Mouse (Mus musculus): ENCODE measurements around the gene Cd244a. TPM values are rescaled to one million over a fixed set of nuclear protein-coding genes. Genes with fewer than 3 reads are reported as not detected.
A peak's percentile ranks its signal among the peaks of the same experiment; 100 is the strongest.

Gene Cd244a
- total and polyA plus RNA-seq, 3 experiments: not detected

GRCm38 (mm10) chr1:171540694-171541093, 18.3 kb upstream of the Cd244a start:
- H3K4me3 ChIP-seq (ENCODE audit: control insufficient read depth in 1 of 2, insufficient read depth in 1 of 2, low read depth in 2 of 2, low read length in 2 of 2): no peak overlapping the region
- no peaks in the 10 kb centered on the region for H3K4me1 ChIP-seq (ENCODE audit: control insufficient read depth in 1 of 2, insufficient read depth in 2 of 2, low read length in 2 of 2)
- TF ChIP-seq ETS1 (IDR thresholded peaks at IDR 0.05; ENCODE audit: low read depth, low read length) (no peak), GATA1 (IDR thresholded peaks at IDR 0.05; ENCODE audit: low read depth, low read length) (no peak), CTCF (IDR thresholded peaks at IDR 0.05 in 2 of 3, conservative IDR thresholded peaks at IDR 0.05 in 1 of 3; ENCODE audit: control insufficient read depth in 1 of 3, insufficient read depth in 1 of 3, low read depth in 2 of 3, low read length in 3 of 3, poor library complexity in 1 of 3, severe bottlenecking in 1 of 3) (no peak; a peak in 1 of 6 replicates), USF2 (IDR thresholded peaks at IDR 0.05; ENCODE audit: borderline replicate concordance in 1 of 2, insufficient read depth in 1 of 2, low read depth in 1 of 2, low read length in 2 of 2) (0 out of 4 replicates have a peak, but pooled peaks of 1 of the 2 experiments have one; percentile 10)

GRCm38 (mm10) chr1:171551326-171551725, 7.7 kb upstream of the Cd244a start:
- Histone ChIP-seq H3K4me1 (ENCODE audit: control insufficient read depth in 1 of 2, insufficient read depth in 2 of 2, low read length in 2 of 2) (peaks cover 0 to 6% of the 10 kb centered on the region in 2 experiments; a peak in 2 of 4 replicates), H3K9me3 (replicated peaks; ENCODE audit: insufficient read depth, low read length) (no peaks in the 10 kb centered on the region), H3K27me3 (ENCODE audit: control insufficient read depth in 1 of 2, insufficient read depth in 2 of 2, low read length in 2 of 2) (no peaks in the 10 kb centered on the region), H3K36me3 (ENCODE audit: control insufficient read depth in 1 of 2, insufficient read depth in 2 of 2, low read length in 2 of 2) (no peaks in the 10 kb centered on the region), H3K27ac (ENCODE audit: control insufficient read depth, low read depth, low read length) (no peak overlapping the region), H3K4me3 (ENCODE audit: control insufficient read depth in 1 of 2, insufficient read depth in 1 of 2, low read depth in 2 of 2, low read length in 2 of 2) (no peak overlapping the region), H3K9ac (ENCODE audit: control insufficient read depth, low read depth, low read length, poor library complexity, severe bottlenecking) (no peak overlapping the region), H3K79me2 (ENCODE audit: control insufficient read depth, insufficient read depth, low read length, poor library complexity) (no peaks in the 10 kb centered on the region)
- peak; percentile 61 for TF ChIP-seq ELF1 (IDR thresholded peaks at IDR 0.05; ENCODE audit: low read depth, low read length)
- peak; percentile 58 for TF ChIP-seq RCOR1 (IDR thresholded peaks at IDR 0.05; ENCODE audit: low read depth, low read length)
- TF ChIP-seq GATA1 (IDR thresholded peaks at IDR 0.05; ENCODE audit: low read depth, low read length): peak; percentile 48; the same call in 1 of the 2 replicates
- peak; percentile 18; the same call in 1 of the 2 replicates for TF ChIP-seq TCF12 (IDR thresholded peaks at IDR 0.05; ENCODE audit: low read depth, low read length)
- TF ChIP-seq USF1 (IDR thresholded peaks at IDR 0.05; ENCODE audit: low read depth, low read length): no peak
- TF ChIP-seq MAZ (IDR thresholded peaks at IDR 0.05; ENCODE audit: low read depth, low read length): 0 out of 2 replicates have a peak, but pooled peaks have one; percentile 31
- TF ChIP-seq ETS1 (IDR thresholded peaks at IDR 0.05; ENCODE audit: low read depth, low read length): no peak
- no peak for TF ChIP-seq SIN3A (IDR thresholded peaks at IDR 0.05; ENCODE audit: low read length)
- TF ChIP-seq JUND (IDR thresholded peaks at IDR 0.05; ENCODE audit: low read depth, low read length): no peak
- TF ChIP-seq MEF2A (IDR thresholded peaks at IDR 0.05; ENCODE audit: extremely low read depth, insufficient replicate concordance, low read depth, low read length, poor library complexity, severe bottlenecking): no peak
- TF ChIP-seq EP300 (IDR thresholded peaks at IDR 0.05; ENCODE audit: low read depth in 1 of 2, low read length in 2 of 2): peak; percentile 66 to 79
- TF ChIP-seq NRF1 (IDR thresholded peaks at IDR 0.05; ENCODE audit: insufficient read depth, low read depth, low read length, poor library complexity, severe bottlenecking): no peak
- peak; percentile 74 for DNase-seq (ENCODE audit: low read depth, low spot score)

More at GRCm38 (mm10) chr1:171540694-171541093, 18.3 kb upstream of the Cd244a start:
- H3K27ac ChIP-seq (ENCODE audit: control insufficient read depth, low read depth, low read length): no peak overlapping the region
- H3K9ac ChIP-seq (ENCODE audit: control insufficient read depth, low read depth, low read length, poor library complexity, severe bottlenecking): no peak overlapping the region
- H3K27me3 ChIP-seq (ENCODE audit: control insufficient read depth in 1 of 2, insufficient read depth in 2 of 2, low read length in 2 of 2): peaks cover 0 to 2% of the 10 kb centered on the region in 2 experiments; a peak in 2 of 4 replicates
- DNase-seq (ENCODE audit: low read depth, low spot score): no peak
- no peaks in the 10 kb centered on the region for H3K79me2 ChIP-seq (ENCODE audit: control insufficient read depth, insufficient read depth, low read length, poor library complexity)
- no peaks in the 10 kb centered on the region for H3K36me3 ChIP-seq (ENCODE audit: control insufficient read depth in 1 of 2, insufficient read depth in 2 of 2, low read length in 2 of 2)
- H3K9me3 ChIP-seq (replicated peaks; ENCODE audit: insufficient read depth, low read length): no peaks in the 10 kb centered on the region
